Mouse (Mus musculus): Measurements from ENCODE around the gene Rnf13. TPM values are rescaled to one million over a fixed set of nuclear protein-coding genes. Genes with fewer than 3 reads are reported as not detected.

Rnf13 gene
- polyA plus RNA-seq, 1 experiment from 2014 or later, result 51.2 TPM

- Histone ChIP-seq H3K9me3 (replicated peaks; ENCODE audit: control insufficient read depth, low read length) (no peaks in the 10 kb centered on the region), H3K36me3 (ENCODE audit: control insufficient read depth, insufficient read depth, low read length) (no peaks in the 10 kb centered on the region), H3K4me2 (no peak overlapping the region), H3K27ac (ENCODE audit: low read depth, low read length) (no peak overlapping the region), H3K9ac (ENCODE audit: low read depth, low read length) (no peak overlapping the region), H3K4me3 (ENCODE audit: low read depth, low read length) (no peak overlapping the region), H3K27me3 (ENCODE audit: control insufficient read depth, insufficient read depth, low read length) (no peaks in the 10 kb centered on the region), H3K4me1 (ENCODE audit: control insufficient read depth, insufficient read depth, low read length) (no peaks in the 10 kb centered on the region)
- ATAC-seq (replicated peaks; ENCODE audit: insufficient number of reproducible peaks, low FRiP score, low TSS enrichment), result no peak
- 76% methylated on average over 3 of the region's 3 CpGs for WGBS (ENCODE audit: insufficient replicate concordance)
Measured at GRCm38 (mm10) chr3:57882945-57883344, 147.1 kb downstream of the Rnf13 start.

Other genes with a start within 250 kb of the Rnf13 start
- gene Wwtr1, start 160.2 kb upstream of the Rnf13 start, polyA plus RNA-seq (2014; fragmentation: Nextera tagmentation; extraction: Ambion mirVana), result 12.9 and 17.4 TPM in 2 replicates
- gene Commd2, start 84.3 kb upstream of the Rnf13 start, polyA plus RNA-seq (2014; fragmentation: Nextera tagmentation; extraction: Ambion mirVana), result 53.7 and 57.4 TPM in 2 replicates
- gene Ankub1, start 43.3 kb upstream of the Rnf13 start, polyA plus RNA-seq (2014; fragmentation: Nextera tagmentation; extraction: Ambion mirVana), result 0.09 TPM in 1 of 2 replicates, not detected in the other
- 55.6 and 64.4 TPM in 2 replicates for gene Pfn2, start 112.0 kb downstream of the Rnf13 start, polyA plus RNA-seq (2014; fragmentation: Nextera tagmentation; extraction: Ambion mirVana)